Mouse (Mus musculus) CH12.LX (cell line): ENCODE results near the gene Thoc5. TPM values are rescaled to one million over a fixed set of nuclear protein-coding genes. Genes with fewer than 3 reads are reported as not detected.

Experiments
- DNase-seq: peaks from one replicate; pipeline ENCODE4 v3.0.0-alpha.2; 2013; ENCODE audit errors: extremely low read depth
- H3K27ac ChIP-seq: 2 replicates; pipeline ENCODE4 v1.5.1; 2012; ENCODE audit warnings: low read depth, mild to moderate bottlenecking, control low read depth, moderate library complexity; ENCODE audit not compliant: insufficient read depth
- H3K27me3 ChIP-seq: replicated peaks from 2 replicates; pipeline ENCODE3; 2012; ENCODE audit warnings: inconsistent platforms
- H3K36me3 ChIP-seq, 2 experiments: replicated peaks in 1 of 2; 2 replicates each; pipeline versions ENCODE3 to v1.6.1; 2012; ENCODE audit warnings: inconsistent platforms in 1 of 2, low read length in 1 of 2, mild to moderate bottlenecking in 1 of 2, mixed read lengths in 1 of 2, moderate library complexity in 1 of 2; ENCODE audit not compliant: control insufficient read depth in 1 of 2, insufficient read depth in 1 of 2
- H3K4me1 ChIP-seq, 2 experiments: 2 replicates each; pipeline ENCODE4 v1.6.1; 2012; ENCODE audit warnings: inconsistent platforms in 1 of 2, moderate library complexity in 1 of 2; ENCODE audit not compliant: insufficient read depth in 2 of 2, control insufficient read depth in 1 of 2
- H3K4me2 ChIP-seq: 2 replicates; pipeline ENCODE4 v1.6.1; 2012; ENCODE audit warnings: low read depth, mild to moderate bottlenecking, control low read depth; ENCODE audit not compliant: poor library complexity, insufficient read depth, severe bottlenecking
- H3K4me3 ChIP-seq, 3 experiments: fragments of 150-350 bp in 1 of 3; sonication (generic) in 1 of 3; replicated peaks in 1 of 3; 2 replicates each; pipeline versions ENCODE3 to v1.5.1; 2011 to 2012; ENCODE audit warnings: low read depth in 2 of 3, low read length in 2 of 3, mild to moderate bottlenecking in 2 of 3, moderate library complexity in 2 of 3, control low read depth in 1 of 3, improper control_type of control experiment in 1 of 3, inconsistent platforms in 1 of 3, mixed read lengths in 1 of 3; ENCODE audit not compliant: poor library complexity in 1 of 3
- H3K79me2 ChIP-seq: replicated peaks from 2 replicates; pipeline ENCODE4 v1.6.1; 2012; ENCODE audit warnings: mild to moderate bottlenecking, moderate library complexity; ENCODE audit not compliant: control insufficient read depth, poor library complexity, insufficient read depth, severe bottlenecking; ENCODE audit errors: extremely low read depth
- H3K9ac ChIP-seq: 2 replicates; pipeline ENCODE4 v1.6.1; 2012; ENCODE audit warnings: low read depth, mild to moderate bottlenecking, control low read depth, moderate library complexity; ENCODE audit not compliant: insufficient read depth
- H3K9me3 ChIP-seq: replicated peaks from 2 replicates; pipeline ENCODE3; 2012; ENCODE audit warnings: low read length, inconsistent platforms, mixed read lengths
- BHLHE40 ChIP-seq: IDR thresholded peaks from 2 replicates; pipeline ENCODE4 v1.6.1; 2011; ENCODE audit warnings: mild to moderate bottlenecking, low read depth, low read length, improper control_type of control experiment
- CHD1 ChIP-seq: IDR thresholded peaks from 2 replicates; pipeline ENCODE4 v1.6.1; 2012; ENCODE audit warnings: low read depth, low read length, improper control_type of control experiment, inconsistent platforms
- CHD2 ChIP-seq: IDR thresholded peaks from 2 replicates; pipeline ENCODE4 v1.6.1; 2011; ENCODE audit warnings: low read length, improper control_type of control experiment
- CTCF ChIP-seq, 2 experiments: IDR thresholded peaks in 1 of 2; conservative IDR thresholded peaks in 1 of 2; 2 replicates each; pipeline ENCODE4 v1.5.1; 2011 to 2012; ENCODE audit warnings: low read depth in 2 of 2, low read length in 2 of 2, improper control_type of control experiment in 1 of 2, inconsistent platforms in 1 of 2, mild to moderate bottlenecking in 1 of 2, moderate library complexity in 1 of 2
- E2F4 ChIP-seq: IDR thresholded peaks from 2 replicates; pipeline ENCODE4 v1.6.1; 2011; ENCODE audit warnings: low read depth, low read length, improper control_type of control experiment; ENCODE audit not compliant: insufficient replicate concordance
- ELF1 ChIP-seq: IDR thresholded peaks from 2 replicates; pipeline ENCODE4 v1.6.1; 2014; ENCODE audit warnings: low read depth, mild to moderate bottlenecking, inconsistent platforms, low read length, improper control_type of control experiment
- EP300 ChIP-seq: IDR thresholded peaks from 2 replicates; pipeline ENCODE4 v1.6.1; 2011; ENCODE audit warnings: low read length, improper control_type of control experiment
- ETS1 ChIP-seq: conservative IDR thresholded peaks from 2 replicates; pipeline ENCODE4 v1.6.1; 2012; ENCODE audit warnings: low read depth, mild to moderate bottlenecking, inconsistent platforms, low read length, improper control_type of control experiment, moderate library complexity
- GABPA ChIP-seq: IDR thresholded peaks from 2 replicates; pipeline ENCODE4 v1.6.1; 2012; ENCODE audit warnings: low read depth, low read length, improper control_type of control experiment, inconsistent platforms; ENCODE audit not compliant: insufficient replicate concordance
- HCFC1 ChIP-seq: IDR thresholded peaks from 2 replicates; pipeline ENCODE4 v1.6.1; 2012; ENCODE audit warnings: low read depth, mild to moderate bottlenecking, inconsistent platforms, low read length, improper control_type of control experiment
- IRF4 ChIP-seq: IDR thresholded peaks from 2 replicates; pipeline ENCODE4 v1.6.1; 2014; ENCODE audit warnings: low read depth, mild to moderate bottlenecking, inconsistent platforms, low read length, improper control_type of control experiment
- JUN ChIP-seq: IDR thresholded peaks from 2 replicates; pipeline ENCODE4 v1.6.1; 2011; ENCODE audit warnings: low read depth, mild to moderate bottlenecking, low read length, improper control_type of control experiment, moderate library complexity; ENCODE audit not compliant: insufficient read depth
- JUND ChIP-seq: conservative IDR thresholded peaks from 2 replicates; pipeline ENCODE4 v1.6.1; 2011; ENCODE audit warnings: low read depth, low read length, improper control_type of control experiment
- KAT2A ChIP-seq: IDR thresholded peaks from 2 replicates; pipeline ENCODE4 v1.6.1; 2012; ENCODE audit warnings: low read length, improper control_type of control experiment, inconsistent platforms; ENCODE audit not compliant: insufficient replicate concordance
- MAFK ChIP-seq: IDR thresholded peaks from 2 replicates; pipeline ENCODE4 v1.6.1; 2011; ENCODE audit warnings: low read length, improper control_type of control experiment; ENCODE audit not compliant: insufficient replicate concordance
- MAX ChIP-seq: IDR thresholded peaks from 2 replicates; pipeline ENCODE4 v1.6.1; 2011; ENCODE audit warnings: low read length, improper control_type of control experiment
- MAZ ChIP-seq: IDR thresholded peaks from 2 replicates; pipeline ENCODE4 v1.6.1; 2012; ENCODE audit warnings: low read depth, mild to moderate bottlenecking, inconsistent platforms, low read length, improper control_type of control experiment, moderate library complexity
- MEF2A ChIP-seq: IDR thresholded peaks from 2 replicates; pipeline ENCODE4 v1.6.1; 2014; ENCODE audit warnings: low read depth, mild to moderate bottlenecking, inconsistent platforms, low read length, improper control_type of control experiment, borderline replicate concordance
- MXI1 ChIP-seq: IDR thresholded peaks from 2 replicates; pipeline ENCODE4 v1.6.1; 2011; ENCODE audit warnings: mild to moderate bottlenecking, low read depth, low read length, improper control_type of control experiment
- MYC ChIP-seq: IDR thresholded peaks from 2 replicates; pipeline ENCODE4 v1.6.1; 2011; ENCODE audit warnings: low read depth, mild to moderate bottlenecking, improper control_type of control experiment, low read length
- NELFE ChIP-seq: IDR thresholded peaks from 2 replicates; pipeline ENCODE4 v1.6.1; 2011; ENCODE audit warnings: low read depth, low read length, improper control_type of control experiment
- NRF1 ChIP-seq: IDR thresholded peaks from 2 replicates; pipeline ENCODE4 v1.6.1; 2014; ENCODE audit warnings: low read depth, mild to moderate bottlenecking, inconsistent platforms, low read length, improper control_type of control experiment, moderate library complexity
- PAX5 ChIP-seq: IDR thresholded peaks from 2 replicates; pipeline ENCODE4 v1.6.1; 2012; ENCODE audit warnings: low read length, inconsistent platforms, mixed read lengths
- POLR2A ChIP-seq: IDR thresholded peaks from 2 replicates; pipeline ENCODE4 v1.6.1; 2011; ENCODE audit warnings: low read depth, mild to moderate bottlenecking, improper control_type of control experiment, low read length
- POLR2AphosphoS2 ChIP-seq: IDR thresholded peaks from 2 replicates; pipeline ENCODE4 v1.6.1; 2011; ENCODE audit warnings: low read depth, low read length, improper control_type of control experiment
- RAD21 ChIP-seq: IDR thresholded peaks from 2 replicates; pipeline ENCODE4 v1.6.1; 2011; ENCODE audit warnings: low read depth, mild to moderate bottlenecking, low read length, improper control_type of control experiment, moderate library complexity
- RCOR1 ChIP-seq: conservative IDR thresholded peaks from 2 replicates; pipeline ENCODE4 v1.6.1; 2012; ENCODE audit warnings: low read depth, mild to moderate bottlenecking, inconsistent platforms, low read length, improper control_type of control experiment
- SIN3A ChIP-seq: IDR thresholded peaks from 2 replicates; pipeline ENCODE4 v1.6.1; 2012; ENCODE audit warnings: low read length, improper control_type of control experiment, inconsistent platforms
- SMC3 ChIP-seq: IDR thresholded peaks from 2 replicates; pipeline ENCODE4 v1.6.1; 2011; ENCODE audit warnings: low read depth, low read length, improper control_type of control experiment
- TBP ChIP-seq: conservative IDR thresholded peaks from 2 replicates; pipeline ENCODE4 v1.6.1; 2011; ENCODE audit warnings: low read depth, low read length, improper control_type of control experiment
- TCF12 ChIP-seq: IDR thresholded peaks from 2 replicates; pipeline ENCODE4 v1.6.1; 2014; ENCODE audit warnings: low read depth, mild to moderate bottlenecking, inconsistent platforms, low read length, improper control_type of control experiment
- UBTF ChIP-seq: IDR thresholded peaks from 2 replicates; pipeline ENCODE4 v1.6.1; 2012; ENCODE audit warnings: low read depth, mild to moderate bottlenecking, inconsistent platforms, low read length, improper control_type of control experiment, moderate library complexity
- USF1 ChIP-seq: IDR thresholded peaks from 2 replicates; pipeline ENCODE4 v1.6.1; 2014; ENCODE audit warnings: low read depth, mild to moderate bottlenecking, inconsistent platforms, low read length, improper control_type of control experiment
- USF2 ChIP-seq: conservative IDR thresholded peaks from 2 replicates; pipeline ENCODE4 v1.6.1; 2011; ENCODE audit warnings: low read depth, low read length, improper control_type of control experiment
- ZC3H11A ChIP-seq: IDR thresholded peaks from 2 replicates; pipeline ENCODE4 v1.6.1; 2012; ENCODE audit warnings: low read depth, mild to moderate bottlenecking, inconsistent platforms, low read length, improper control_type of control experiment
- ZKSCAN1 ChIP-seq: IDR thresholded peaks from 2 replicates; pipeline ENCODE4 v1.6.1; 2012; ENCODE audit warnings: low read depth, inconsistent platforms, low read length, improper control_type of control experiment, borderline replicate concordance
- ZMIZ1 ChIP-seq: IDR thresholded peaks from 2 replicates; pipeline ENCODE4 v1.6.1; 2012; ENCODE audit warnings: low read depth, mild to moderate bottlenecking, inconsistent platforms, low read length, improper control_type of control experiment
- ZNF384 ChIP-seq: IDR thresholded peaks from 2 replicates; pipeline ENCODE4 v1.6.1; 2012; ENCODE audit warnings: low read depth, low read length, improper control_type of control experiment, inconsistent platforms
- dilution Hi-C: fragments of 300-500 bp; cut with MboI; formaldehyde crosslinking; loops from 2 replicates; pipeline ENCODE4 v1.14.3; 2020; ENCODE audit warnings: low sequenced_read_pairs; ENCODE audit not compliant: extremely low pct_unique_long_range_greater_than_20kb, extremely low pct_ligation_motif_present
- in situ Hi-C: fragments of 300-500 bp; cut with MboI; formaldehyde crosslinking; loops from 3 replicates; pipeline ENCODE4 v1.14.3; 2019; ENCODE audit warnings: low sequenced_read_pairs, low pct_ligation_motif_present, low pct_unique_long_range_greater_than_20kb, mixed read lengths
- polyA plus RNA-seq: library from polyadenylated mRNA; unstranded; fragments of >175 nt; gene quantifications from 2 replicates; pipeline ENCODE4 v1.2.1, GENCODE M21; 2012; ENCODE audit warnings: low read depth; ENCODE audit not compliant: insufficient read length
- total RNA-seq, 2 experiments: library from RNA; depleted of rRNA; stranded (reverse); fragments of 300-350 nt in 1 of 2; fragments of >200 nt in 1 of 2; gene quantifications; 2 replicates each; pipeline ENCODE4 v1.2.3; 2012 to 2014

The Thoc5 gene
- total and polyA plus RNA-seq, 3 experiments = 37.7 to 83.8 (median 62.7) TPM

DNA sequence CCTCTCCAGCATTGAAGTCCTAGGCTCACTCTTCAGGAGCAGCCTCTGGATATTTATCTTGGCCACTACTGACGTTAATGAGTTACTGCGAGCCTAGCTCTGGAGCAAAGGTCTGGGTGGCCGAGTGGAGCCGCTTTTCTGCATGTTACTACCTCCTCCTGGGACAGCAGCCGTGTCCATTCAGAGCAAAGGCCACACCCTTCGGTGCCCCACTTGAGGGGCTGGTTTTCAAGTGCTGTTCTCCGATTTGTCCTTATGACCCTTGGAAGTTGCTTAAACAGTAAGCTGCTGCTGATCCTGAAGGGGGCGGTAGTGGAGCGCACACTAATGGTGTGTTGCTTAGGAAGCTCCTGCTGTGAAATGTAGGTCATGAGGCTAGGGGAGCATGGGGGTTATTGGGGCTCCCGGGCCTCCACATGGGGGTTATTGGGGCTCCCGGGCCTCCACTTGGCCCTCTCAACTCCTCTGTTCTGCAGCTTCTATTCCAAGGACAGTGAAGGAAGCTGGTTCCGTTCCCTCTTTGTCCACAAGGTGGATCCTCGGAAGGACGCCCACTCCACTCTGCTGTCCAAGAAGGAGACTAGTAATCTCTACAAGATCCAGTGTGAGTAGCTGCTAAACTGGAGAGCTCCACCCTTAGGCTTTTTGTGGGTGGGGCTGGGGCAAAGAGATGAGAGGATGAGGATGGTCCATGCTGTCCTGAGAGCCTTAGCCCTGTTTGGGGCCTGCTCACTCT is 12.1 kb upstream of the Thoc5 start:
- DNase-seq = peak; percentile 98
- dilution Hi-C loops = no loop called here
- Histone ChIP-seq H3K79me2 (peaks cover 3% of the 10 kb centered on the region; the same call in 1 of the 2 replicates), H3K4me1 (peaks cover 24 to 63% of the 10 kb centered on the region in 2 experiments), H3K4me2 (no peak overlapping the region), H3K9me3 (no peaks in the 10 kb centered on the region), H3K9ac (no peak overlapping the region), H3K27me3 (no peaks in the 10 kb centered on the region), H3K36me3 (peaks cover 20 to 47% of the 10 kb centered on the region in 2 experiments), H3K4me3 (peak overlapping the region in 1 of 3 experiments; percentile 29), H3K27ac (no peak overlapping the region)
- TF ChIP-seq EP300 (0 out of 2 replicates have a peak, but pooled peaks have one; percentile 31), CHD2 (no peak), ZKSCAN1 (no peak), MXI1 (peak; percentile 79), MAFK (no peak), E2F4 (no peak), PAX5 (no peak), POLR2AphosphoS2 (0 out of 2 replicates have a peak, but pooled peaks have one; percentile 16), NRF1 (0 out of 2 replicates have a peak, but pooled peaks have one; percentile 20), MAX (peak; percentile 55), KAT2A (peak; percentile 60; the same call in 1 of the 2 replicates), ETS1 (peak; percentile 34; the same call in 1 of the 2 replicates), USF1 (no peak), IRF4 (no peak; the same call in 1 of the 2 replicates), TBP (no peak; the same call in 1 of the 2 replicates), GABPA (no peak), RCOR1 (no peak), MEF2A (peak; percentile 50; the same call in 1 of the 2 replicates), HCFC1 (peak; percentile 37; the same call in 1 of the 2 replicates), USF2 (no peak), ZNF384 (no peak), BHLHE40 (0 out of 2 replicates have a peak, but pooled peaks have one; percentile 42), JUND (no peak), RAD21 (peak; percentile 37), SMC3 (peak; percentile 41), JUN (no peak), MAZ (peak; percentile 70), SIN3A (peak; percentile 32; the same call in 1 of the 2 replicates), ELF1 (no peak), UBTF (no peak), TCF12 (peak; percentile 37; the same call in 1 of the 2 replicates), ZMIZ1 (no peak), NELFE (peak; percentile 58; the same call in 1 of the 2 replicates), MYC (peak; percentile 51; the same call in 1 of the 2 replicates), POLR2A (peak; percentile 44), ZC3H11A (no peak), CTCF (conservative IDR thresholded peaks at IDR 0.05 in 1 of 2, IDR thresholded peaks at IDR 0.05 in 1 of 2; ENCODE audit: low read depth in 2 of 2, low read length in 2 of 2) (peak; percentile 31 to 77), CHD1 (no peak)
- in situ Hi-C loops = no loop called here
